Mouse (Mus musculus) forebrain, embryonic 12.5 days (tissue): ENCODE results near the gene Tpp2. TPM values are rescaled to one million over a fixed set of nuclear protein-coding genes. Genes with fewer than 3 reads are reported as not detected.
"Not testable (repeated sequence)": the region's sequence is repeated elsewhere in the genome, so short reads cannot be mapped to it uniquely, and the experiment has no call there.

ENCODE experiments used
- ATAC-seq: fragments of 200-750 bp; cut with Nextera tagmentation; 2 replicates; pipeline ENCODE4 v1.8.0; 2017; ENCODE audit warnings: moderate TSS enrichment; ENCODE audit not compliant: low FRiP score
- H3K27ac ChIP-seq: fragments of 300-500 bp; sonication (generic); 2 replicates; pipeline ENCODE4 v1.5.1; 2016; ENCODE audit warnings: mild to moderate bottlenecking
- H3K27me3 ChIP-seq: fragments of 300-500 bp; sonication (generic); 2 replicates; pipeline ENCODE4 v1.6.1; 2016; ENCODE audit warnings: mild to moderate bottlenecking
- H3K36me3 ChIP-seq: fragments of 300-500 bp; sonication (generic); replicated peaks from 2 replicates; pipeline ENCODE4 v1.6.1; 2016; ENCODE audit warnings: mild to moderate bottlenecking
- H3K4me1 ChIP-seq: fragments of 300-500 bp; sonication (generic); 2 replicates; pipeline ENCODE4 v1.6.1; 2016
- H3K4me2 ChIP-seq: fragments of 300-500 bp; sonication (generic); 2 replicates; pipeline ENCODE4 v1.6.1; 2016; ENCODE audit warnings: mild to moderate bottlenecking, moderate library complexity
- H3K4me3 ChIP-seq: fragments of 300-500 bp; sonication (generic); replicated peaks from 2 replicates; pipeline ENCODE4 v1.5.1; 2016; ENCODE audit warnings: mild to moderate bottlenecking
- H3K9ac ChIP-seq: fragments of 300-500 bp; sonication (generic); 2 replicates; pipeline ENCODE4 v1.6.1; 2016; ENCODE audit warnings: mild to moderate bottlenecking
- H3K9me3 ChIP-seq: fragments of 300-500 bp; sonication (generic); 2 replicates; pipeline ENCODE4 v1.6.1; 2016
- WGBS: fragments of 180-500 bp; shearing (Covaris S2); methylation state at CpG from one replicate; pipeline ENCODE4 v1.1.7; 2016; 5-methylcytosine and 5-hydroxymethylcytosine counted together
- polyA plus RNA-seq: library from polyadenylated mRNA; unstranded; fragments of >200 nt; fragmentation: Nextera tagmentation; extraction: Ambion mirVana; gene quantifications from 2 replicates; pipeline ENCODE4 v1.2.1, GENCODE M21; 2016

Tpp2 gene
- 64.4 and 67.0 TPM in 2 replicates for polyA plus RNA-seq

GRCm38 (mm10) chr1:43933488-43934415 lies at the start of gene Tpp2:
TSS of gene Tpp2 (plus strand) at chr1:43933647.
- peak; percentile 100 for ATAC-seq
- Histone ChIP-seq H3K9ac (peak within 1 kb of the TSS; percentile 97), H3K4me1 (peaks cover 13% of the 10 kb centered on the region), H3K4me3 (peak within 1 kb of the TSS; percentile 95), H3K27ac (peak within 1 kb of the TSS; percentile 93), H3K36me3 (no peaks in the 10 kb centered on the region), H3K9me3 (no peaks in the 10 kb centered on the region), H3K4me2 (peak within 1 kb of the TSS; percentile 58), H3K27me3 (no peaks in the 10 kb centered on the region)
- under 1% methylated on average over 81 of the region's 81 CpGs for WGBS

- not testable (repeated sequence) for H3K27ac ChIP-seq, H3K4me1 ChIP-seq, H3K36me3 ChIP-seq, H3K27me3 ChIP-seq, ATAC-seq, H3K4me2 ChIP-seq, H3K4me3 ChIP-seq, H3K9ac ChIP-seq, H3K9me3 ChIP-seq
- 91% methylated on average over 11 of the region's 11 CpGs for WGBS
Observed at GRCm38 (mm10) chr1:43888358-43888757, 45.1 kb upstream of the Tpp2 start.

- Histone ChIP-seq H3K9me3 (no peaks in the 10 kb centered on the region), H3K4me1 (peaks cover 7% of the 10 kb centered on the region), H3K27ac (no peak overlapping the region), H3K4me2 (no peak overlapping the region), H3K36me3 (no peaks in the 10 kb centered on the region), H3K9ac (no peak overlapping the region), H3K4me3 (no peak overlapping the region), H3K27me3 (no peaks in the 10 kb centered on the region)
- no peak for ATAC-seq
Observed at GRCm38 (mm10) chr1:43895742-43896141, 37.7 kb upstream of the Tpp2 start.

- WGBS = 88% methylated on average over 2 of the region's 2 CpGs
- Histone ChIP-seq H3K36me3 (no peaks in the 10 kb centered on the region), H3K4me3 (no peak overlapping the region), H3K9me3 (no peaks in the 10 kb centered on the region), H3K4me1 (peaks cover 7% of the 10 kb centered on the region), H3K4me2 (no peak overlapping the region), H3K27ac (no peak overlapping the region), H3K27me3 (no peaks in the 10 kb centered on the region), H3K9ac (no peak overlapping the region)
- ATAC-seq = no peak
Observed at GRCm38 (mm10) chr1:43897131-43897530, 36.3 kb upstream of the Tpp2 start.

- H3K36me3 ChIP-seq = no peaks in the 10 kb centered on the region
- no peaks in the 10 kb centered on the region for H3K27me3 ChIP-seq
- no peak overlapping the region for H3K4me2 ChIP-seq
- 84% methylated on average over 18 of the region's 18 CpGs for WGBS
- no peak overlapping the region for H3K4me3 ChIP-seq
- peaks cover 7% of the 10 kb centered on the region for H3K4me1 ChIP-seq
- no peak overlapping the region for H3K9ac ChIP-seq
- H3K27ac ChIP-seq = no peak overlapping the region
- no peaks in the 10 kb centered on the region for H3K9me3 ChIP-seq
- no peak for ATAC-seq
Observed at GRCm38 (mm10) chr1:43897987-43898386, 35.5 kb upstream of the Tpp2 start.

- Histone ChIP-seq H3K27me3 (no peaks in the 10 kb centered on the region), H3K36me3 (no peaks in the 10 kb centered on the region), H3K27ac (no peak overlapping the region), H3K4me3 (peak overlapping the region; percentile 21), H3K4me2 (peak overlapping the region; percentile 50), H3K4me1 (peaks cover 7% of the 10 kb centered on the region), H3K9ac (peak overlapping the region; percentile 36; the same call in 1 of the 2 replicates), H3K9me3 (no peaks in the 10 kb centered on the region)
- 10% methylated on average over 18 of the region's 18 CpGs for WGBS
- ATAC-seq = peak; percentile 84
Observed at GRCm38 (mm10) chr1:43898991-43899714, 34.3 kb upstream of the Tpp2 start.

GRCm38 (mm10) chr1:43902417-43902816 lies 31.0 kb upstream of the Tpp2 start:
- Histone ChIP-seq H3K4me1 (peaks cover 7% of the 10 kb centered on the region), H3K9ac (no peak overlapping the region), H3K27me3 (no peaks in the 10 kb centered on the region), H3K4me3 (no peak overlapping the region), H3K9me3 (no peaks in the 10 kb centered on the region), H3K27ac (no peak overlapping the region), H3K4me2 (no peak overlapping the region), H3K36me3 (no peaks in the 10 kb centered on the region)
- ATAC-seq = no peak
- 94% methylated on average over 1 of the region's 1 CpGs for WGBS

GRCm38 (mm10) chr1:43902855-43903254 lies 30.6 kb upstream of the Tpp2 start:
- WGBS = 69% methylated on average over 4 of the region's 4 CpGs
- no peaks in the 10 kb centered on the region for H3K9me3 ChIP-seq
- peaks cover 7% of the 10 kb centered on the region for H3K4me1 ChIP-seq
- no peak overlapping the region for H3K4me2 ChIP-seq
- no peaks in the 10 kb centered on the region for H3K36me3 ChIP-seq
- H3K27me3 ChIP-seq = no peaks in the 10 kb centered on the region
- no peak for ATAC-seq
- H3K27ac ChIP-seq = no peak overlapping the region
- no peak overlapping the region for H3K9ac ChIP-seq
- no peak overlapping the region for H3K4me3 ChIP-seq

- H3K36me3 ChIP-seq = no peaks in the 10 kb centered on the region
- no peak for ATAC-seq
- no peaks in the 10 kb centered on the region for H3K27me3 ChIP-seq
- no peak overlapping the region for H3K4me3 ChIP-seq
- no peaks in the 10 kb centered on the region for H3K9me3 ChIP-seq
- H3K9ac ChIP-seq = no peak overlapping the region
- no peaks in the 10 kb centered on the region for H3K4me1 ChIP-seq
- H3K4me2 ChIP-seq = no peak overlapping the region
- H3K27ac ChIP-seq = no peak overlapping the region
- WGBS = 52% methylated on average over 2 of the region's 2 CpGs
Observed at GRCm38 (mm10) chr1:43915428-43915827, 18.0 kb upstream of the Tpp2 start.

- ATAC-seq = no peak
- H3K9ac ChIP-seq = no peak overlapping the region
- no peaks in the 10 kb centered on the region for H3K9me3 ChIP-seq
- no peak overlapping the region for H3K4me2 ChIP-seq
- no peaks in the 10 kb centered on the region for H3K27me3 ChIP-seq
- H3K4me1 ChIP-seq = no peaks in the 10 kb centered on the region
- H3K4me3 ChIP-seq = no peak overlapping the region
- no peak overlapping the region for H3K27ac ChIP-seq
- 58% methylated on average over 2 of the region's 2 CpGs for WGBS
- H3K36me3 ChIP-seq = no peaks in the 10 kb centered on the region
Observed at GRCm38 (mm10) chr1:43916854-43917253, 16.6 kb upstream of the Tpp2 start.

GRCm38 (mm10) chr1:43934416-43934810 lies 966 bp downstream of the Tpp2 start:
- Histone ChIP-seq H3K4me2 (peak overlapping the region; percentile 58), H3K9me3 (no peaks in the 10 kb centered on the region), H3K9ac (peak overlapping the region; percentile 97), H3K36me3 (no peaks in the 10 kb centered on the region), H3K27me3 (no peaks in the 10 kb centered on the region), H3K27ac (peak overlapping the region; percentile 93), H3K4me1 (peaks cover 13% of the 10 kb centered on the region), H3K4me3 (peak overlapping the region; percentile 95)
- 3% methylated on average over 17 of the region's 17 CpGs for WGBS
- ATAC-seq = no peak

- H3K9me3 ChIP-seq = no peaks in the 10 kb centered on the region
- no peak overlapping the region for H3K9ac ChIP-seq
- WGBS = 90% methylated on average over 1 of the region's 1 CpGs
- H3K27ac ChIP-seq = no peak overlapping the region
- H3K4me3 ChIP-seq = no peak overlapping the region
- peaks cover 22% of the 10 kb centered on the region for H3K36me3 ChIP-seq
- no peaks in the 10 kb centered on the region for H3K27me3 ChIP-seq
- ATAC-seq = no peak
- peaks cover 10% of the 10 kb centered on the region for H3K4me1 ChIP-seq
- H3K4me2 ChIP-seq = no peak overlapping the region
Observed at GRCm38 (mm10) chr1:43939310-43939709, 5.9 kb downstream of the Tpp2 start.
